Mouse (Mus musculus) G1E (cell line): Measurements from ENCODE around the gene Ddx25. TPM values are rescaled to one million over a fixed set of nuclear protein-coding genes. Genes with fewer than 3 reads are reported as not detected.

Experiments used
- ATAC-seq: 2 replicates; pipeline ENCODE4 v1.8.0; 2016; ENCODE audit warnings: mild to moderate bottlenecking; ENCODE audit not compliant: insufficient number of reproducible peaks, poor library complexity, low FRiP score, severe bottlenecking; ENCODE audit errors: extremely low read depth
- DNase-seq: peaks from one replicate; pipeline ENCODE4 v3.0.0; 2012; ENCODE audit warnings: low spot score
- H3K27me3 ChIP-seq: 2 replicates; pipeline ENCODE4 v1.6.1; 2012; ENCODE audit warnings: mild to moderate bottlenecking, low read length, inconsistent platforms; ENCODE audit not compliant: insufficient read depth
- H3K36me3 ChIP-seq: replicated peaks from 2 replicates; pipeline ENCODE3; 2012; ENCODE audit warnings: mild to moderate bottlenecking, inconsistent platforms
- H3K4me1 ChIP-seq: 2 replicates; pipeline ENCODE4 v1.6.1; 2012; ENCODE audit warnings: low read depth, low read length, inconsistent platforms, mixed read lengths; ENCODE audit not compliant: insufficient read depth
- H3K4me3 ChIP-seq: 2 replicates; pipeline ENCODE4 v1.5.1; 2012; ENCODE audit warnings: low read depth, mild to moderate bottlenecking, inconsistent platforms, low read length, moderate library complexity, mixed read lengths
- H3K9me3 ChIP-seq: replicated peaks from 2 replicates; pipeline ENCODE4 v1.6.1; 2012; ENCODE audit warnings: inconsistent platforms
- CTCF ChIP-seq: IDR thresholded peaks from 2 replicates; pipeline ENCODE4 v1.5.1; 2012; ENCODE audit warnings: low read depth, low read length, inconsistent platforms, mixed read lengths
- GATA1 ChIP-seq: IDR thresholded peaks from 2 replicates; pipeline ENCODE4 v1.6.1; 2012; ENCODE audit warnings: borderline replicate concordance, low read length, inconsistent platforms, mixed read lengths
- GATA2 ChIP-seq: IDR thresholded peaks from 2 replicates; pipeline ENCODE4 v1.6.1; 2012; ENCODE audit warnings: low read depth, low read length, inconsistent platforms, borderline replicate concordance
- POLR2AphosphoS5 ChIP-seq: IDR thresholded peaks from 2 replicates; pipeline ENCODE4 v1.6.1; 2012; ENCODE audit warnings: low read depth, low read length, inconsistent platforms; ENCODE audit not compliant: insufficient replicate concordance
- TAL1 ChIP-seq: conservative IDR thresholded peaks from 2 replicates; pipeline ENCODE4 v1.6.1; 2012; ENCODE audit warnings: low read depth, low read length, inconsistent platforms, mixed read lengths
- polyA plus RNA-seq: library from polyadenylated mRNA; stranded (reverse); fragments of >175 nt; gene quantifications from 2 replicates; pipeline ENCODE4 v1.2.3, GENCODE M21; 2012
- total RNA-seq, 2 experiments: library from RNA; stranded (forward) in 1 of 2; stranded (reverse) in 1 of 2; fragments of 200-1000 nt in 1 of 2; fragments of >200 nt in 1 of 2; fragmentation: Nextera tagmentation in 1 of 2; gene quantifications; 2 replicates each; pipeline ENCODE4 v1.2.3; 2014 to 2017

Gene Ddx25
- total and polyA plus RNA-seq, 3 experiments, result 0.01 to 0.27 TPM; not detected in 1

DNA sequence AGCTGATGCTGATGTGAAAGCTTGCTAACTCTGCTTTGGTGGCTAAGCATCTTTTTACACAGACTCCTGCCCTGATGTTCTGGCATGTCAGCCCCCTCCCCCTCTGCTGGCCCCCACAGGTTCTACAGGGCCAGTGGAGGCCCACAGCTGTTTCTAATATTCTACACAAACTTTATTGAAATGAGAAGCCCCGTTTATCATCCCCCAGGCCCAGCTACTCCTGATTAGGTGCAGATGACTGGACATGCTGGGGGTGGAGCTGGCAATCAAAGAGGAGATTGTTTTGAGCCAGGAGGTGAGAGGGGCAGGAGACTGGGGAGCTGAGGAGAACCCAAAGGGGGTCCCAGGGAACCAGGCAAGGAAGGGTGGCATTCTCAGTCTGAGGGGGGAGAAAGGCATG is 28.5 kb downstream of the Ddx25 start:
- TF ChIP-seq TAL1 (no peak), CTCF (no peak), POLR2AphosphoS5 (no peak), GATA2 (no peak), GATA1 (no peak)
- H3K27me3 ChIP-seq, result peaks cover 2% of the 10 kb centered on the region; the same call in 1 of the 2 replicates
- no peak overlapping the region for H3K4me3 ChIP-seq
- no peaks in the 10 kb centered on the region for H3K9me3 ChIP-seq
- no peak for ATAC-seq
- no peaks in the 10 kb centered on the region for H3K4me1 ChIP-seq
- DNase-seq, result no peak
- no peaks in the 10 kb centered on the region for H3K36me3 ChIP-seq

DNA sequence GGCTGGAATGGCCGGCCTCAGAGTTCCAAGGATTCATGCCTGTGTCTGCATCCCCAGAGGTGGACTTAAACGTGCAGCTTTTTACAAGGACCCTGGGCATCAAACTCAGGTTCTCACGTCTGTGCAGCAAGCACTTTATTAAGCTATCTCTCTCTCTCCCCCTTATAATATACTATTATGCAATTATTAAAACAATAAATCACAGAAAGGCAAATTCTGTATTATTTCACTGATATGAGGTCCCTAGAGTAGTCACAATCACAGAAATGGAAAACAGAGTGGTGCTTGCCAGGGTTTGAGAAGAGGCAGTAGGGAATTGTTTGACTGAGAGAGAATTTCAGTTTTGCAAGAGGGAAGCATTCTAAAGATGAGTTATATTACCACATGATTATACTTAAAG is 29.2 kb downstream of the Ddx25 start:
- H3K4me3 ChIP-seq, result no peak overlapping the region
- peaks cover under 1% of the 10 kb centered on the region; the same call in 1 of the 2 replicates for H3K27me3 ChIP-seq
- no peak for DNase-seq
- H3K9me3 ChIP-seq, result no peaks in the 10 kb centered on the region
- H3K4me1 ChIP-seq, result no peaks in the 10 kb centered on the region
- no peaks in the 10 kb centered on the region for H3K36me3 ChIP-seq
- TF ChIP-seq GATA1 (no peak), TAL1 (no peak), POLR2AphosphoS5 (no peak), CTCF (no peak), GATA2 (no peak)
- ATAC-seq, result no peak

DNA sequence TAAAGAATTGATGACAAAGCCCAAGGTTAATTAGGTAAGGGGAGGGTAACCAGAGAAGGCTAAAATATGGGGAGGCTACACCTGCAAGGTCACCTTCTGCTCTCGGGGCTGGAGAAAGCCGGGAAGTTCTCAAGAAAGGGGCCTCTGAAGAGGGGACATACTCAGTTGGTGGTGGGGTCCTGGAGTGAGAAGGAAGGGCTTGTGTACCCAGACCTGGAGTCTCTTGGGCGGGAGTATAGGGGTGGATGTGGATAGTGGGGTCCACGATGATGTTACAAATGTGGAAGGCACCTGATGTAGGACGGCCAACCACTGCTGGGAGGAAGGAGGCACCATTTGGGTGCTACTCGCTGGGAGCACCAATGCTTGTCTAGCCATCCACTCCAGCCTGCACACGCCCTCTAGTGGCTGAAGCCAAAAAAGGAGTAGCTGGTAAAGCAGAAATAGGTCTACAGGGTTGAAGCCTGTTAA is 34.4 kb downstream of the Ddx25 start:
- TF ChIP-seq POLR2AphosphoS5 (no peak), GATA2 (no peak), TAL1 (no peak), CTCF (no peak), GATA1 (no peak)
- ATAC-seq (no peak), DNase-seq (no peak)
- no peaks in the 10 kb centered on the region for H3K36me3 ChIP-seq
- no peak overlapping the region for H3K4me3 ChIP-seq
- H3K9me3 ChIP-seq, result no peaks in the 10 kb centered on the region
- H3K4me1 ChIP-seq, result no peaks in the 10 kb centered on the region
- H3K27me3 ChIP-seq, result 0 out of 2 replicates have a peak, but pooled peaks cover 6% of the 10 kb centered on the region

DNA sequence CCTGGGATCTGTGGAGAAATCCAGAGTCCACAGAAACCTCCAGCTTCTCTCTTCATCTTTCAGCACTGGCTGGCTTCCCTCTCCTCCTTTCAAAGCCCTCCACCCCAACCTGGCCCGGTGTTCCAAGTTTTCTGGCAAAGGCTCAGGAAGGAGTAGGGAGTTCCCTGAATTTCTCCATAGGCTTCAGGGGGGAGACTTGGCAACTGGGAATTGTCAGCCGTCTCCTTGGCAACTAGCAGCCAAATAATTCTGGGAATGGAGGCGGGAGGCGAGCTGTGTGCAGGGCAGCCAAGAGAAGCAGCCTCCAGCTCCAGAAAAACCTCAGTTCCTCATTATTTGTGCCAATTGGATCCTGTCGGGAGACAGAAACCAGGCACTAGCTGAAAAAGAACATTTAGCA is 34.8 kb downstream of the Ddx25 start:
- Histone ChIP-seq H3K27me3 (0 out of 2 replicates have a peak, but pooled peaks cover 6% of the 10 kb centered on the region), H3K4me1 (no peaks in the 10 kb centered on the region), H3K9me3 (no peaks in the 10 kb centered on the region), H3K4me3 (no peak overlapping the region), H3K36me3 (no peaks in the 10 kb centered on the region)
- DNase-seq (no peak), ATAC-seq (no peak)
- TF ChIP-seq GATA1 (no peak), TAL1 (no peak), CTCF (no peak), GATA2 (no peak), POLR2AphosphoS5 (no peak)

DNA sequence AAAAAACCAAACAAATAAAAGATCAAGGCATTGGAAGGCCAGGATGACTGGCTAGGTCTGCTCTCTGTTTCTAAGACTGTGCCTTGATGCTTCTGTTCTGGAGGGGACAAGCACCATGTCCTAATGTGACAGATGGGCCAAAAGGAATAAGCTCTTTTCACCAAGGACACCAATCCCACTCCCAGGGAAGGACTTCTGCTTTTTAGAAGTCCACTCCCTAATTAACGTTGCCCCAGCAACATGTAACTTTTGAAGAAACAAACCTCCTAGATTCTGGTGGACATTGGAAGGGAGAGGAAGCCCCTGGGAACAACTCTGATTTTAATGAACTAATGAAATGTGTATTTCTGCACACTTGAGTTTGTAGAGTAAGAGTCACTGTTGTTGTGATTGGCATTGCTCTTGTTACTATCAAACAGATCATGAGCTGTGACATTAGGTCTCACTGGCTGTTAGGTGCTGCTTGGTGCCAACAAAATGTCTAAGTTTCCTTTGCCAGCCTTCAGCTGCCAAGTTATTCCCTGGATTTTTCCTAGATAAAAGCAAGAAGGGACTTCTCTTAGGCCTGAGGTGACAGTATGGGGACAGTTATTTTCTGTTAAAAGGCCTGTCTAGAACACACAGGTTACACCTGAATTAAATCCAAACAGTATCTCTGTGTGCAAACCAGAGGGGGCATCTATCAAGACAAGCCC is 35.4 kb downstream of the Ddx25 start:
- Histone ChIP-seq H3K9me3 (no peaks in the 10 kb centered on the region), H3K4me1 (no peaks in the 10 kb centered on the region), H3K4me3 (no peak overlapping the region), H3K36me3 (no peaks in the 10 kb centered on the region), H3K27me3 (peaks cover 6% of the 10 kb centered on the region; the same call in 1 of the 2 replicates)
- TF ChIP-seq GATA2, result no peak
- no peak for TF ChIP-seq CTCF
- TF ChIP-seq POLR2AphosphoS5, result no peak
- TF ChIP-seq TAL1, result no peak
- TF ChIP-seq GATA1, result no peak
- DNase-seq (no peak), ATAC-seq (no peak)

DNA sequence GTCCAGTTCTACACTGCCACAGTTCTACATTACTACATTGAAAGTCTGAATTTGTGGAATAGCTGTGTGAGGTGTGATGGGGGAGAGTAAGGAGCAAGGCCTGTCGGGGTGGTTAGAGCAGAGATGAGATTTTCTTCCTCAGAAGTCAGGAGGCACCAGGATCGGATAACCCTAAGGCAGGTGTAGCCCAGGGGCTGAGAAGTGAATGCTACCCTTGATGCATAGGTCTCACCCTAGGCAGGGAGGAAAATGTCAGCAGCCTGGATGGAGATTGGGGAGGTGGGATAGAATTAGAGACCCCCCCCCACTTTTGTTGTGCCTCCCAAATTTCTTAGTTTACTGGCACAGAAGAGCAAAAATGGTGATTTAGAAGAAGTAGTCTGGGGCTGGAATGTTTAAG is 36.1 kb downstream of the Ddx25 start:
- no peak for DNase-seq
- no peaks in the 10 kb centered on the region for H3K36me3 ChIP-seq
- no peaks in the 10 kb centered on the region for H3K4me1 ChIP-seq
- no peak for ATAC-seq
- no peak overlapping the region for H3K4me3 ChIP-seq
- H3K27me3 ChIP-seq, result peaks cover 6% of the 10 kb centered on the region; the same call in 1 of the 2 replicates
- no peak for TF ChIP-seq CTCF
- TF ChIP-seq GATA2, result no peak
- no peak for TF ChIP-seq POLR2AphosphoS5
- TF ChIP-seq GATA1, result no peak
- no peak for TF ChIP-seq TAL1
- no peaks in the 10 kb centered on the region for H3K9me3 ChIP-seq
